Mouse (Mus musculus) erythroblast, embryonic 14.5 days (primary cell): ENCODE measurements around the gene Kmt5b.

Experiments
- GATA1 ChIP-seq: IDR thresholded peaks from 2 replicates; pipeline ENCODE4 v1.6.1; 2012; ENCODE audit warnings: low read length, inconsistent platforms, mixed read lengths
- TAL1 ChIP-seq: IDR thresholded peaks from 3 replicates; pipeline ENCODE4 v1.6.1; 2012; ENCODE audit warnings: low read length, inconsistent platforms, mixed read lengths

GRCm38 (mm10) chr19:3853121-3853520 is 85.9 kb downstream of the Kmt5b start:
- TF ChIP-seq GATA1 (no peak), TAL1 (no peak)
